Mouse (Mus musculus) bone marrow macrophage, adult 2 months (primary cell): ENCODE results near the gene Frat2.

Experiments
- CTCF ChIP-seq: IDR thresholded peaks from 2 replicates; pipeline ENCODE4 v1.5.1; 2012; ENCODE audit warnings: low read depth, mild to moderate bottlenecking, low read length, moderate library complexity
- POLR2A ChIP-seq: IDR thresholded peaks from 2 replicates; pipeline ENCODE4 v1.6.1; 2012; ENCODE audit warnings: mild to moderate bottlenecking, low read depth, low read length, borderline replicate concordance

DNA sequence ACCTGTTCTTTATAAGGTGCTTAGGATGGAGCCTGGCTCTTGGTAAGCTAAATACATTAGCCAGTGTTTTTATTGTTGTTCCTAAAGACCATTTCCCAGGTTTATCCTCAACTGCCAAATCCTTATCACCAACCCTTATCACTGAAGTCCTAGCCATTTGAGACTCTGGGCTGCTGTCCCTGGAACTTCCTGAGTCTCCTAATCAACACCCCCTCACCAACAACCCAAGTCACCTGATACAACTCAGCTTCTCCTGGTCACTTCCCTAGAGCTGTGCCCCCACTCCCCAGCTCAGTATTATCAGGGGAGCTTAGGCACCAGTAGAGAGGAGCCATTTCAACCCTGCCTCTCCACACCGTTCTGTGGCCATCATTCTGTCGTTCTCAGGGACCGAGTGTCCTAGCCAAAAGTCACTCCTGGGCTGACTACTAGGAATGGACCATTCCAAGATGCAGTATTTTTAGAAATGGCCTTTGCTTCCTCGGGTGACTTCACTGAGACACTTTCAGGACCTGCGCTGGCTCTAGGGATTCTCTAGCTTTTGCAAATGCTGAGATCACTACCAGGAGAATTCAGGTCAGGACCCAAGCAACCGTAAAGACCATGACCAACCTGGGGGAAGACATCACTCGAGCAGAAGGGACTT lies 6.7 kb downstream of the Frat2 start:
- no peak for TF ChIP-seq CTCF
- no peak for TF ChIP-seq POLR2A
